Mouse (Mus musculus): ENCODE measurements around the gene Tubb4b. TPM values are rescaled to one million over a fixed set of nuclear protein-coding genes. Genes with fewer than 3 reads are reported as not detected.

Gene Tubb4b
- polyA plus RNA-seq, 1 experiment from 2014 or later: 823 TPM

GRCm38 (mm10) chr2:25183336-25183735 is 41.2 kb downstream of the Tubb4b start:
- H3K27me3 ChIP-seq (replicated peaks; ENCODE audit: control insufficient read depth, insufficient read depth, low read length): peaks cover 65% of the 10 kb centered on the region
- H3K9me3 ChIP-seq (ENCODE audit: control insufficient read depth, low read length): no peaks in the 10 kb centered on the region
- no peaks in the 10 kb centered on the region for H3K36me3 ChIP-seq (ENCODE audit: control insufficient read depth, insufficient read depth, low read length)
- ATAC-seq (replicated peaks; ENCODE audit: low FRiP score): no peak
- H3K4me1 ChIP-seq (replicated peaks; ENCODE audit: control insufficient read depth, insufficient read depth, low read length): peaks cover 15% of the 10 kb centered on the region
- no peak overlapping the region for H3K4me2 ChIP-seq
- no peak overlapping the region for H3K9ac ChIP-seq (ENCODE audit: low read depth, low read length)
- H3K27ac ChIP-seq (ENCODE audit: low read depth, low read length): no peak overlapping the region
- H3K4me3 ChIP-seq (ENCODE audit: low read depth, low read length): no peak overlapping the region
- WGBS: 67% methylated on average over 2 of the region's 2 CpGs
- no peak for DNase-seq (ENCODE audit: low spot score)

- ATAC-seq (replicated peaks; ENCODE audit: low FRiP score): no peak
- peaks cover 21% of the 10 kb centered on the region for H3K4me1 ChIP-seq (replicated peaks; ENCODE audit: control insufficient read depth, insufficient read depth, low read length)
- peak overlapping the region; percentile 96 for H3K4me2 ChIP-seq
- no peaks in the 10 kb centered on the region for H3K36me3 ChIP-seq (ENCODE audit: control insufficient read depth, insufficient read depth, low read length)
- H3K4me3 ChIP-seq (ENCODE audit: low read depth, low read length): peak overlapping the region; percentile 65
- H3K9me3 ChIP-seq (ENCODE audit: control insufficient read depth, low read length): no peaks in the 10 kb centered on the region
- no peak for DNase-seq (ENCODE audit: low spot score)
- 0 out of 2 replicates have a peak overlapping the region, but pooled peaks have one; percentile 38 for H3K9ac ChIP-seq (ENCODE audit: low read depth, low read length)
- peaks cover 68% of the 10 kb centered on the region for H3K27me3 ChIP-seq (replicated peaks; ENCODE audit: control insufficient read depth, insufficient read depth, low read length)
- WGBS: 32% methylated on average over 6 of the region's 6 CpGs
- H3K27ac ChIP-seq (ENCODE audit: low read depth, low read length): no peak overlapping the region
These were observed 41.8 kb downstream of the Tubb4b start for GRCm38 (mm10) chr2:25182664-25183063.

DNA sequence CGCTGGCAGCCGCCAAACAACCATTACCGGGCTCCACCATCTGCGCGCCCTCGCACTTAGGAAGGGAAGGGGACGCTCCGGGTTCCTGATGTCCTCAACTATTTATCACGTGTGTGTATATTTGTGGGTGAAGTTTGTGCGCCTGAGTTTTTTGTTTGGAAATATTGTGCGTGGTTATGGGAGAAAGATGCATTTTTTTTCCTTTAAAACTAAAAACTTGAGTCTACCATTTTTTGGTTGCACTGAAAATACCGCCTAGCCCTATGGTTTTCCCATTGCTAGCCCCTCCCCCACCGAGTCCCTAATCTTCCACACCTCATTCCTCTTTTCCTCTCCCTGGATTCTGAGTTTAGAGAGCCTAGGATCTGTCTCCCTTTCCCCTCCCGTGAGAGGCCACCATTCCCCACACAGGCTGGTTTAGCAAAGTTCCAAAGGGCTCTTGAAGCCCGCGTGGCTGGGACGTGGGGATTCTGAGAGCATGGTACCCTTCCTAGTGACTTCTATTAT is 42.6 kb downstream of the Tubb4b start:
- Histone ChIP-seq H3K27me3 (replicated peaks; ENCODE audit: control insufficient read depth, insufficient read depth, low read length) (peaks cover 76% of the 10 kb centered on the region), H3K9ac (ENCODE audit: low read depth, low read length) (peak overlapping the region; percentile 78), H3K36me3 (ENCODE audit: control insufficient read depth, insufficient read depth, low read length) (no peaks in the 10 kb centered on the region), H3K9me3 (ENCODE audit: control insufficient read depth, low read length) (no peaks in the 10 kb centered on the region), H3K4me2 (peak overlapping the region; percentile 96), H3K27ac (ENCODE audit: low read depth, low read length) (peak overlapping the region; percentile 93), H3K4me1 (replicated peaks; ENCODE audit: control insufficient read depth, insufficient read depth, low read length) (peaks cover 28% of the 10 kb centered on the region), H3K4me3 (ENCODE audit: low read depth, low read length) (peak overlapping the region; percentile 65)
- DNase-seq (ENCODE audit: low spot score): no peak
- whole genome bisulfite sequencing: 2% methylated on average over 17 of the region's 17 CpGs
- no peak for ATAC-seq (replicated peaks; ENCODE audit: low FRiP score)

- Histone ChIP-seq H3K27ac (ENCODE audit: low read depth, low read length) (peak overlapping the region; percentile 93), H3K4me1 (replicated peaks; ENCODE audit: control insufficient read depth, insufficient read depth, low read length) (peaks cover 29% of the 10 kb centered on the region), H3K36me3 (ENCODE audit: control insufficient read depth, insufficient read depth, low read length) (no peaks in the 10 kb centered on the region), H3K9me3 (ENCODE audit: control insufficient read depth, low read length) (no peaks in the 10 kb centered on the region), H3K9ac (ENCODE audit: low read depth, low read length) (peak overlapping the region; percentile 78), H3K4me2 (peak overlapping the region; percentile 96), H3K27me3 (replicated peaks; ENCODE audit: control insufficient read depth, insufficient read depth, low read length) (peaks cover 72% of the 10 kb centered on the region), H3K4me3 (ENCODE audit: low read depth, low read length) (peak overlapping the region; percentile 65)
- DNase-seq (ENCODE audit: low spot score) (peak; percentile 79), ATAC-seq (replicated peaks; ENCODE audit: low FRiP score) (peak; percentile 72)
- WGBS: under 1% methylated on average over 100 of the region's 100 CpGs
These were observed 43.3 kb downstream of the Tubb4b start for GRCm38 (mm10) chr2:25180973-25181890.

DNA sequence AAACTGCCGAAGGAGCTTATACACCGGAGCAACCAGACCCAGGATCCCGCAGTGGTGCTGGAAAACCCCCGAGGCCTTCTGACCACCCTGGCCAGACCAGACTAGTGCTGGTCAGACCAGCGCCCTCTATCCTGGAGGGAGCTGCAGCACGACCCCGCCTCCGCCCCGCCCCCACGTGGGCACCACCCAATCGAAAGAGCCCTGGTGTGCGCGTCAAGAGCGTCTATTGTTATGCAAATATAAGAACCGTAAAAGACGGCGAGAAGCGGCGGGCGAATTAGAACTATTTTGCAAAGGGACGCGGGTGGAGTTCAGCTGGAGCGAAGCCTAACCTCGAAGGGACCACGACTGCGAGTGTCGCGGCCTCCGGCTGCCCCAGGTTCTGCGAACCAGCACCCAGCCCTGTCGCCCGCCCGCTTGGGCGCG is 44.0 kb downstream of the Tubb4b start, which contains the start of gene Nrarp:
Nrarp (plus strand) TSS at position 281 of the 426 bp plus-strand sequence.
- Histone ChIP-seq H3K4me3 (ENCODE audit: low read depth, low read length) (peak within 1 kb of the TSS; percentile 65), H3K4me2 (peak within 1 kb of the TSS; percentile 96), H3K27ac (ENCODE audit: low read depth, low read length) (peak within 1 kb of the TSS; percentile 93), H3K9ac (ENCODE audit: low read depth, low read length) (peak within 1 kb of the TSS; percentile 78), H3K36me3 (ENCODE audit: control insufficient read depth, insufficient read depth, low read length) (no peaks in the 10 kb centered on the region), H3K27me3 (replicated peaks; ENCODE audit: control insufficient read depth, insufficient read depth, low read length) (peaks cover 70% of the 10 kb centered on the region), H3K4me1 (replicated peaks; ENCODE audit: control insufficient read depth, insufficient read depth, low read length) (peaks cover 37% of the 10 kb centered on the region), H3K9me3 (ENCODE audit: control insufficient read depth, low read length) (no peaks in the 10 kb centered on the region)
- ATAC-seq (replicated peaks; ENCODE audit: low FRiP score) (peak; percentile 85), DNase-seq (ENCODE audit: low spot score) (peak; percentile 92)
- WGBS: under 1% methylated on average over 35 of the region's 35 CpGs

DNA sequence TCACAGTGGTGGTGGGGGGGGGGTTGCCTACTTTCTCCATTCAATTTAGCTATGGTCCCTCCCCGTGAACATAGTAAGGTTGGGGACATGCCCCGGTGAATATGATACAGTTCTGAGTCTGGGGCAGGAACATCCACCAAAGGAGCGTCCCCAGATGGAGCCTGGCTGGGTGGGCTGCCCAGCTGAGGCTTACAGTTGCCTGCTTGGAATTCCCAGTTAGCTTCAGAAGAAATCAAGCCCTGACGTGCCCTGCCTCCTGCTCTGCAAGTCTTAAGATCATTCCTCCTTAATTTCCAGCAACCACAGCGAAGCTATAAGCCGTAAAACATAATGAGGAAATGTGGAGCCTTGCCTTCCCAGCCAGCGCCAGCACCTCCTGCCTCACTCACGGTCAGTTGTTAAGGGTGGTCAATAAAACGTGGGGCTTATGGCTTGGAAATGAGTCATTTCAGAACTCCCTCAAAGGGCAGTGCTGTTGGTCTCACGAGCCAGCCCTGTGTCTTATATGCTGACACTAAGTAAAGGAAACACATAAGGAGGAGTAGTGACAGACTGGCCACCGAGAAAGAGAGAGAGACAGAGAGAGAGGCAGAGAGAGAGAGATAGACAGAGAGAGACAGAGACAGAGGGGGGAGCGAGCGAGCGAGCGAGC is 44.8 kb downstream of the Tubb4b start:
- Histone ChIP-seq H3K4me2 (peak overlapping the region; percentile 96), H3K4me3 (ENCODE audit: low read depth, low read length) (no peak overlapping the region), H3K36me3 (ENCODE audit: control insufficient read depth, insufficient read depth, low read length) (no peaks in the 10 kb centered on the region), H3K9ac (ENCODE audit: low read depth, low read length) (no peak overlapping the region), H3K4me1 (replicated peaks; ENCODE audit: control insufficient read depth, insufficient read depth, low read length) (peaks cover 45% of the 10 kb centered on the region), H3K27me3 (replicated peaks; ENCODE audit: control insufficient read depth, insufficient read depth, low read length) (peaks cover 66% of the 10 kb centered on the region), H3K9me3 (ENCODE audit: control insufficient read depth, low read length) (no peaks in the 10 kb centered on the region), H3K27ac (ENCODE audit: low read depth, low read length) (no peak overlapping the region)
- no peak for DNase-seq (ENCODE audit: low spot score)
- WGBS: 61% methylated on average over 15 of the region's 15 CpGs
- ATAC-seq (replicated peaks; ENCODE audit: low FRiP score): no peak

DNA sequence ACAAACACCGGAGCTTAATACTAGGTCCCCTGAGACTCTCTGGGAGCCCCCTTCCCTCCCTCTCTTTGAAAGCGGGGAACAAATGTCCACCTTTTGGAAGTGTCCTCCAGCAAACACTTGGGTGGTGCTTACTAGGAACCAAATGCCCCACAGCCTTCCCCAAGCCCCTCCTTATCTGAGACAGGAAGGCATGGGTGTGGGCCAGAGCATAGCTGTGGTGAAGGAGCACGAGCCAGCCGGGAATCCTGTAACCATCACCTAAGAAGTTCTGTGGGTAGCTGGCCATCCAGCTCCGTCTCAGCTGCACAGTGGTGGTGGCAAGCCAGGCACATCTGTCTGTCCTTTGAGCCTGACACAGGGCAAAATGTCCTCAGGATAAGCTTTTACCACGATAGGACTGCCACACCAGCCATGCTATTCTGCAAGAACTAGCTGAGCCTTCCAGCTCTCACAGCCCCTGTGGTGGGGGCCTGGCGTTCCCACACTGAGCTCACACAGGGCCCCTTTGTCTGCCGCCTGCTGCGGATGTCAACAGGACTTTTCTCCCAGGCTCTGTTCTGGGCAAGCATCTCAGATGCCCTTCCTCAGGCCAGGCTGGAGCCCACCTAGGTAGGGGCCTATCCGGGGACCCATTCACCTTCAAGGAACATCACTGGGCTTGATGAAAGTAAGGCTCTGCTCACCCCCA is 46.1 kb downstream of the Tubb4b start:
- WGBS: 23% methylated on average over 10 of the region's 10 CpGs
- H3K9ac ChIP-seq (ENCODE audit: low read depth, low read length): no peak overlapping the region
- H3K4me3 ChIP-seq (ENCODE audit: low read depth, low read length): no peak overlapping the region
- no peaks in the 10 kb centered on the region for H3K36me3 ChIP-seq (ENCODE audit: control insufficient read depth, insufficient read depth, low read length)
- H3K9me3 ChIP-seq (ENCODE audit: control insufficient read depth, low read length): no peaks in the 10 kb centered on the region
- no peak overlapping the region for H3K27ac ChIP-seq (ENCODE audit: low read depth, low read length)
- peaks cover 55% of the 10 kb centered on the region for H3K4me1 ChIP-seq (replicated peaks; ENCODE audit: control insufficient read depth, insufficient read depth, low read length)
- no peak overlapping the region for H3K4me2 ChIP-seq
- DNase-seq (ENCODE audit: low spot score) (no peak), ATAC-seq (replicated peaks; ENCODE audit: low FRiP score) (no peak)
- peaks cover 53% of the 10 kb centered on the region for H3K27me3 ChIP-seq (replicated peaks; ENCODE audit: control insufficient read depth, insufficient read depth, low read length)

- ATAC-seq (replicated peaks; ENCODE audit: low FRiP score): no peak
- no peak overlapping the region for H3K4me3 ChIP-seq (ENCODE audit: low read depth, low read length)
- H3K4me1 ChIP-seq (replicated peaks; ENCODE audit: control insufficient read depth, insufficient read depth, low read length): peaks cover 59% of the 10 kb centered on the region
- DNase-seq (ENCODE audit: low spot score): no peak
- H3K4me2 ChIP-seq: no peak overlapping the region
- 26% methylated on average over 5 of the region's 6 CpGs for WGBS
- H3K27ac ChIP-seq (ENCODE audit: low read depth, low read length): no peak overlapping the region
- peaks cover 46% of the 10 kb centered on the region for H3K27me3 ChIP-seq (replicated peaks; ENCODE audit: control insufficient read depth, insufficient read depth, low read length)
- no peak overlapping the region for H3K9ac ChIP-seq (ENCODE audit: low read depth, low read length)
- H3K9me3 ChIP-seq (ENCODE audit: control insufficient read depth, low read length): no peaks in the 10 kb centered on the region
- H3K36me3 ChIP-seq (ENCODE audit: control insufficient read depth, insufficient read depth, low read length): no peaks in the 10 kb centered on the region
These were observed 46.8 kb downstream of the Tubb4b start for GRCm38 (mm10) chr2:25177685-25178084.
